Mouse (Mus musculus): ENCODE measurements around the gene Xrcc4.
"Not testable (repeated sequence)": the region's sequence is repeated elsewhere in the genome, so short reads cannot be mapped to it uniquely, and the experiment has no call there.

Gene Xrcc4

DNA sequence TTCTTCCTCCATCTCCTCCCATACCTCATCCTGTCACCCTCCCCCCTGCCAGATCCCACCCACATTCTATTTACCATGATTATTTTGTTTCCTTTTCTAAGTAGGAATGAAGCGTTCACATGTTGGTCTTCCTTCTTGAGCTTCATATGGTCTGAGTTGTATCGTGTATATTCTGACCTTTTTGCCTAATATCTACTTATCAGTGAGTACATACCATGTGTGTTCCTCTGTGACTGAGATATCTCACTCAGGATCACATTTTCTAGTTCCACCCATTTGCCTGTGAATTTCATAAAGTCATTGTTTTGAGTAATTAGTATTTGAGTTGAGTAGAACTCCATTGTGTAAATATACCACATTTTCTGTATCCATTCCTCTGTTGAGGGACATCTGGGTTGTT, 277.2 kb downstream of the Xrcc4 start:
- DNase-seq (ENCODE audit: low spot score): no peak

DNA sequence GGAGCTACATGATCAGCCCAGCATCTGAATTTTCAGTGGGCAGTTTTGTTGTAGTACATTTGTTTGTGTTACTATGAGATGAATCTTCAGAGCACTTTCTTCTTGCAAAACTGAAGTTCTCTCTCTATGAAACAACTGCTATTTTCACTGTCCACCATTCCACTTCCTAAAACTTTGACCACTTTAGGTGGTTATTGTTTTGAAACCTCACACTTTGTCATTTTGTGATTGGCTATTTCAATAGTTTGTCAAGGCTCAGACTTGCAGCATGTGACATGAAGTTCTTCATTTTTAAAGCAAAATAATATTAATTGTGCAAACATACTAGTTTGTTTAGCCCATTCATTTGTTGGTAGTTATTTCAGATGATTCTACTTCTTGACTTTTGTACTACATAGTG, 280.4 kb downstream of the Xrcc4 start:
- DNase-seq (ENCODE audit: low spot score): no peak

DNA sequence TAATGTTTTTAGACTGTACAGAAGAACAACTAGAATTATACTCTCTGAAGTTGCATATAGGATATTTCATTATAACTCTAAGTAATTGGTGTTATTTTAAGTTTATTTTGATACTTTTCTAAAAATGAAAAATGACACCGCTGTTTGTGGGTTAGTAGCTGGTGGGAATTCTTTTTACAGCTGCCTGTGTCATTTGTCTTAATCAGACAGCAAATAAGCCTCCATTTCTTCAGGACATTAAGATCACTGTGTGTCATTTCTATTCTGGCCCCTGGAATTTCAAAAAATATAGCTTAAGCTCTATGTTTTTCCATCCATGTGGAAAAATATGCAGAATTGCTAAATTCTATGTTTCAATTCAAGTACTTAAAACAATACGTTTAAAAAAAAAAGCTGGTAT, 287.5 kb downstream of the Xrcc4 start:
- no peak for DNase-seq (ENCODE audit: low spot score)

DNA sequence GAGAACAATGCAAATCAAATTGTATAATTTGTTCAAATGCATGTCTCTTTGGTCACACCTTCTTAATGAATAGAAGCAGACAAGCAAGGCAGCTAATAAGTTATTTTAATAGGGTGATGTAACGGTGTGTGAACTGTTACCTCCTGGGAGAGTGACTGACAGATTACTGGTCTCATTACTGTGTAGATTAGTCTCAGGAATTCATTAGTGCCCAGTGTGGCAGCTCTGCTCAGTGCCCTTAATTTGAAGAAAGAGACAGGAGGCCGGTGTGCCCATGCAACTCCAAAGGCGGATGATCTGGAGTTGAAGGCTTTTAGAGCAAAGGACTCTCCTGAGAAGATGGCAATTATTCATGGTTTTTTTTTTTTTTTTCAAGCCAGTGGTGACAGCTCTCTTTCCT, 291.7 kb downstream of the Xrcc4 start:
- DNase-seq (ENCODE audit: low spot score): no peak

- no peak for DNase-seq (ENCODE audit: low spot score)
Measured at GRCm38 (mm10) chr13:89791475-89791874, 297.9 kb downstream of the Xrcc4 start.

GRCm38 (mm10) chr13:89782886-89783285, 306.5 kb downstream of the Xrcc4 start:
- no peak for DNase-seq (ENCODE audit: low spot score)

- DNase-seq (ENCODE audit: low spot score): no peak
Measured at GRCm38 (mm10) chr13:89780276-89780675, 309.1 kb downstream of the Xrcc4 start.

DNA sequence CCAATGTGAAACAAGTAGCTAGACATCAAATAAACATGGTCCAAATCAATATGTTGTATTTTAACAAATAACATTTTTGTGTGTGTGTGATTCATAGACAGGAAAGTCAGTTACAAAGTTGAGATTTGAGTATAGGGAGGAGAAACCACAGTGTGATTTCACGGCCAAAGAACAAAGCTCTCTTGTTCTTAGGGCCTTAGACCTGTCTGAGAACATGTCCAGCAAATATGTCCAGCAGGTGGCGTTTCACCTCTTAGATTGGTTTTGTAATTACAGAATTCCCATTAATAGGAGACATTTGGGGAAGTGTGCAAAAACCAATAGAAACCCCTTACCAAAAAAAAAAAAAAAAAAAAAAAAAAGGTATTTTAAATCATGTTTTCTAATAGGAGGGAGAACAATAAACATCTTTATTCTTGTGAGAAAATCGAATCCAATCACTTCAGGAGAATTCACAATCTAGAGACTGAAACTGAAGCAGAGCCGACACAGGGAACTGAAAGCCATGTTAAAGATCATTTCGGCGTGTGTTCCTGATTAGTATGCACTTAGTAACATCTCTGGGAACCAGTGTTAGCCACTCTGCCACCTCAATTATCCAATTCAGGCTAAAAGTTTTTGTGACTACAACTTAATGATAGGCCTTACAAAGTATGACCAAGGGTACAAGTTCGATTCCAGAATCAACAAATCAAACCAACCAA, 310.0 kb downstream of the Xrcc4 start:
- DNase-seq (ENCODE audit: low spot score): no peak

GRCm38 (mm10) chr13:89777764-89778163, 311.6 kb downstream of the Xrcc4 start:
- no peak for DNase-seq (ENCODE audit: low spot score)

GRCm38 (mm10) chr13:89777146-89777545, 312.3 kb downstream of the Xrcc4 start:
- DNase-seq (ENCODE audit: low spot score): no peak

- DNase-seq (ENCODE audit: low spot score): no peak
Measured at GRCm38 (mm10) chr13:89766551-89766950, 322.9 kb downstream of the Xrcc4 start.

- DNase-seq (ENCODE audit: low spot score): no peak
Measured at GRCm38 (mm10) chr13:89765966-89766365, 323.4 kb downstream of the Xrcc4 start.

- no peak for DNase-seq (ENCODE audit: low spot score)
Measured at GRCm38 (mm10) chr13:89762339-89762738, 327.1 kb downstream of the Xrcc4 start.

DNA sequence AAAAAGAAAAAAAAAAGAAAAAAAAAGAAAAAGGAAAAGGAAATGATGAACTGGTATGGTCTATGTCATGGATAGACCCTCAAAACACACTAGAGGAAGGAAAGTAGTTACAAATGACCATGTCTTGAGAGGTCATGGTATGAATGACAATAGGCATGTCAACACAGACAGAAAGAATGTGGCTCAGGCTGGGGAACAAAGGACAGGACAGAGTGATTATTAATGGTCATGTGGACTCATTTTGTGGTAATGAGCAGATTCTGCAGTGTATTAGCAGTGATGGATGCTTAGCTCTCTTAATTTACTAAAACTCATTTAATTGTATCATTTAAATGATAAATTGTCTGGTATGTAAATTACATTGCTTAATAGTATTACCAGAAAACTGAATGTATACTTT, 333.1 kb downstream of the Xrcc4 start:
- DNase-seq (ENCODE audit: low spot score): no peak

DNA sequence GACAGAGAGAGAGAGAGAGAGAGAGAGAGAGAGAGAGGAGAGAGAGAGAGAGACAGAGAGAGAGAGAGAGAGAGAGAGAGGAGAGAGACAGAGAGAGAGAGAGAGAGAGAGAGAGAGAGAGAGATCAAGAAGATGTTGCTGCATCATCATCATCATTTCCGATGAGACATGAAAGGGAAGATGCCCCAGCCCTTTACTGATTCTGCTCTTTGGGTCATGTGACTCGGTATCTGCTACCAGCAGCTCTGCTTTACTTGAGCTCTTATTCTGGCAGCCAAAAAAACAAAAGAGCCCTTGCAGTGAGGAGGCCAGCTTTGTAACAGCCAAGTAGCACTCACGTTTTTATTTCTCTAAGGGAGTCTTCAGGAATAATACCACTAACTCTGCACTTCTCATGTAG, 338.8 kb downstream of the Xrcc4 start:
- DNase-seq (ENCODE audit: low spot score): not testable (repeated sequence)

DNA sequence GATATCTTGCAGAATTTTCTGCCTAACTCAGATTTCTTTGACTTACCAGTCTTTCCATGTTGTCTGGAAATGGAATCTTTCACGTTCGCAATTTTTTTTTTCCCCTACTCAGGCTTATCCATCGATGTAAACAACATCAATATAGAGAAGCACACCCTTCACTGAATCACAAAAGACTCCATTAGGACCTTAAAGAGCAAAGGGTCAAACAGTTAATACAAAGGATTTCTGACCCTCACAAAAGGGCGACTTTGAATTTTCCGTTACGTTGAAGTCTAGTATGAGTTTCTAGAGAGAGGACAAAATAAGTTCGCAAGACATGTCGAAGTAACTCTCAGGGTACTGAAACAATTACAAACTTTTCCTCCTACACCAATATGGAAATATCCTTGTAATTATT, 346.2 kb downstream of the Xrcc4 start:
- DNase-seq (ENCODE audit: low spot score): no peak

- DNase-seq (ENCODE audit: low spot score): no peak
Measured at GRCm38 (mm10) chr13:89742686-89743200, 346.7 kb downstream of the Xrcc4 start.

- no peak for DNase-seq (ENCODE audit: low spot score)
Measured at GRCm38 (mm10) chr13:89741766-89742685, 347.4 kb downstream of the Xrcc4 start, which contains the start of gene Vcan. Gene Vcan (minus strand): TSS chr13:89742509.

DNA sequence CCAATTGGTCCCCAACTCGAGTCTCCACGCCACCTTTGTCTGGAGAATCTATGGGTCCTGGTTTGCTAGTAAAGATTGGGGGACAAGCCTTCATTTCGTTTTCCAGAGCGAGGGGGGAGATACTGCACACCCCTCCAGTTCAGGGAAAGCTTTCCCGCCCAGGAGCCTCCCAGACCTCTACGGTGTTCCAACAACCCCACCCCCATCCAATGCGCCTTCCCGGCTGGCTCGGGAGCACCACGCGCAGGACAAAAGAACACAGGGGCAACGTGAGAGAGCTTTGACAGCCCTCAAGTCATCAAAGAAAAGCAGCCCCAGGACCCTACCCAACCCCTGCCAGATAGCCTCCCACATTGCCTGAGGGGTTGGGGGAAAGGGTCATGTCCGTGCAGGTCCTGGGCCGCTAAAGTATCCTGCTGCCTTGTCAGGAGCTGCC, 348.3 kb downstream of the Xrcc4 start:
- DNase-seq (ENCODE audit: low spot score): no peak

- DNase-seq (ENCODE audit: low spot score): no peak
Measured at GRCm38 (mm10) chr13:89740243-89741115, 348.9 kb downstream of the Xrcc4 start.

DNA sequence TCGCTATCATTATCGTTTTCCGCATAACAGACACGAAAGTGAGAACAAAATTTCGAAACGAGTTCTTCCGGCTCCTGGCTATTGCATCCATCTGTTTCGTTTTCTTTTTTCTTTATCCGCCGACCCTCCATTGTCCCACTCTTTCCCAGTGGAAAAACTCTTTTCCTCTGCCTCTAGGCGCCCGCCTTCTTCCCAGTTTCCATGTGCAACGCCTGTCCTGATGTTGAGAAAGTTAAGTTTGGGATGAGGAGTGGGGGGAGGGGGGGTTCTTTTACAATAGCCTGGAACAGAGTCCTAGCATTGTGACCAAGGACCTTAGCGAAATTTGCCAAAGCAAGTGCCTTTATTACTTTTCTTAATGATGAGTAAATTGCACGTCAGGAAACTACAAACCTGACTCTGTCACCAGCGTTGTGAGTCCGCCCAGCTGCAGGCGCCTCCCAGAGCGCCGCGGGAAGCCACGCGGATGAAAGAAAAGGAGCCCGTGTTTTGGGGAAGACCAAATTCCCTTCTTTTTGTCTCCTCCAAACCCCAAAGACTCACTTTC, 349.6 kb downstream of the Xrcc4 start:
- DNase-seq (ENCODE audit: low spot score): no peak

Measured in urinary bladder, postnatal 10 days (tissue).